Mouse (Mus musculus): ENCODE measurements around the gene Appl2. TPM values are rescaled to one million over a fixed set of nuclear protein-coding genes. Genes with fewer than 3 reads are reported as not detected.

Appl2 gene
- total RNA-seq, 2 experiments from 2014 or later: 44.3 to 66.3 TPM

DNA sequence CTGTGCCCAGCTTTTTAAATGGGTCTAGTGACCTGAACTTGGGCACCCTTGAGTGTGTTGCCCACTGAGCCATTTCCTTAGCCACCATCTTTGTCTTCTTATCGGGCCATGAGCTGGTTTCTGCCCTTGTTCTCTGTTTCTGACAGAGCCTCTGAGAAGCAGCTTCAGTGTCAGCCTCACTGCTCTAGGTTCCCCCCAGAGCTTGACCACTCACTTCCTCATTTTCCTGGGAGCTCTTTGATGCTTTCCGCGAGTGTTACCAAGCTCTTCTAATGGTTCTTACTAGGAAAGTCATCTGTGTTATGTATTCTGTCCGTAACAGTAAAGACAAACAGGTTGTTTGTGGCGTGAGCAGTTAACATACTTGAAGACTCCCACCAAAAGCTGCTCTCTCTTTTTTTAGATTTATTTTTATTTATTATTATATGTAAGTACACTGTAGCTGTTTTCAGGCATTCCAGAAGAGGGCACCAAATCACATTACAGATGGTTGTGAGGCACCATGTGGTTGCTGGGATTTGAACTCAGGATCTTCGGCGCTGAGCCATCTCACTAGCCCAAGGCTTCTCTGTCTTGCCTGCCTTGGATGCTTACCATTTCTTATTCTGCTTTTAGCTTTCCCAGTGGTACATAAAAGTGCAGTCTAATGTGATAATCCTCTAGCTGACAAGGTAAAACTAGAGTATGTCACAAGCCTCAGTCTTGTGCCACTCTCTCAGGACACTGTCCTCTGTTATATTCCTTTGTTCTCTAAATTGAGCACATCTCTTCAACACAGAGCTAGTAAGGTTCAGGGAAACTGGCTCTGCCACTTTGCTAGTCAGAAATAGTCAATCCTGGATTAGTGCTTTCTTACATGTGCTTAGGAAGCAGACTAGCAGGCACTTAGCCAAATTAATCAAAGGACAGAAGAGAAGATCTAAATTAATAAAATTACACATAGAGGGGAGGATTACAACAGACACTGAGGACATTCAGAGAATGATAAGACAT lies 82.8 kb downstream of the Appl2 start:
- no peak for DNase-seq

GRCm38 (mm10) chr10:83563005-83563404 lies 85.5 kb downstream of the Appl2 start:
- DNase-seq: no peak

Other genes starting within 250 kb of the Appl2 start
- gene Aldh1l2, start 114.6 kb downstream of the Appl2 start, total RNA-seq (2021): 1 to 10 TPM; 1.5 to 2.5 TPM
- gene Washc4, start 105.0 kb downstream of the Appl2 start, total RNA-seq (2021): 10 to 100 TPM; 18.0 to 20.8 TPM
- gene 1500009L16Rik, start 74.1 kb upstream of the Appl2 start, total RNA-seq (2021): 10 to 100 TPM; 14.2 to 15.5 TPM

Data from adrenal gland, postnatal 10 days (tissue).